Mouse (Mus musculus) spleen, adult 2 months (tissue): ENCODE measurements around the gene Slc9a3r2. TPM values are rescaled to one million over a fixed set of nuclear protein-coding genes. Genes with fewer than 3 reads are reported as not detected.
"Not testable (repeated sequence)": the region's sequence is repeated elsewhere in the genome, so short reads cannot be mapped to it uniquely, and the experiment has no call there.

Source experiments
- DNase-seq, 2 experiments: peaks; one replicate each; pipeline versions ENCODE4 v3.0.0 to v3.0.0-alpha.2; 2012 to 2021; ENCODE audit warnings: low spot score in 2 of 2, low read depth in 1 of 2
- H3K27ac ChIP-seq: fragments of 200-500 bp; 2 replicates; pipeline ENCODE4 v1.5.1; 2012; ENCODE audit warnings: low read length, inconsistent platforms; ENCODE audit not compliant: insufficient read depth
- H3K27me3 ChIP-seq: fragments of 200-500 bp; 2 replicates; pipeline ENCODE4 v1.6.1; 2012; ENCODE audit warnings: mild to moderate bottlenecking, moderate library complexity, low read length, inconsistent platforms; ENCODE audit not compliant: control insufficient read depth, insufficient read depth
- H3K36me3 ChIP-seq: fragments of 200-500 bp; 2 replicates; pipeline ENCODE4 v1.6.1; 2012; ENCODE audit warnings: mild to moderate bottlenecking, low read length, inconsistent platforms; ENCODE audit not compliant: control insufficient read depth, insufficient read depth
- H3K4me1 ChIP-seq: fragments of 200-500 bp; 2 replicates; pipeline ENCODE4 v1.6.1; 2011; ENCODE audit warnings: inconsistent platforms; ENCODE audit not compliant: control insufficient read depth, insufficient read depth, insufficient read length
- H3K4me3 ChIP-seq: fragments of 200-500 bp; 2 replicates; pipeline ENCODE4 v1.5.1; 2011; ENCODE audit warnings: mild to moderate bottlenecking, inconsistent platforms; ENCODE audit not compliant: insufficient read depth, insufficient read length; ENCODE audit errors: extremely low read depth
- CTCF ChIP-seq: fragments of 200-500 bp; IDR thresholded peaks from 2 replicates; pipeline ENCODE4 v1.5.1; 2011; ENCODE audit warnings: mild to moderate bottlenecking, inconsistent platforms; ENCODE audit not compliant: insufficient read depth, insufficient read length, insufficient replicate concordance; ENCODE audit errors: extremely low read depth
- POLR2A ChIP-seq: fragments of 200-500 bp; IDR thresholded peaks from 2 replicates; pipeline ENCODE4 v1.6.1; 2011; ENCODE audit warnings: low read depth, low read length, inconsistent platforms
- WGBS: fragments of 180-500 bp; shearing (Covaris S2); methylation state at CpG from one replicate; pipeline ENCODE4 v1.1.7; 2018; 5-methylcytosine and 5-hydroxymethylcytosine counted together
- polyA plus RNA-seq: library from polyadenylated mRNA; depleted of rRNA; stranded (reverse); fragments of >200 nt; gene quantifications from 2 replicates; pipeline ENCODE4 v1.2.3, GENCODE M21; 2012

Slc9a3r2 gene
- polyA plus RNA-seq, 1 experiment, result 62.2 TPM

GRCm38 (mm10) chr17:24667416-24667815 is 17.3 kb upstream of the Slc9a3r2 start:
- no peaks in the 10 kb centered on the region for H3K27me3 ChIP-seq
- H3K27ac ChIP-seq, result no peak overlapping the region
- peaks cover 12% of the 10 kb centered on the region; the same call in 1 of the 2 replicates for H3K4me1 ChIP-seq
- no peaks in the 10 kb centered on the region for H3K36me3 ChIP-seq
- no peak for TF ChIP-seq POLR2A
- peak; percentile 41; the same call in 1 of the 2 replicates for TF ChIP-seq CTCF
- H3K4me3 ChIP-seq, result no peak overlapping the region
- WGBS, result 17% methylated on average over 6 of the region's 6 CpGs
- peak; percentile 52 to 71 for DNase-seq

- 78% methylated on average over 7 of the region's 7 CpGs for WGBS
- peaks cover 10% of the 10 kb centered on the region; the same call in 1 of the 2 replicates for H3K4me1 ChIP-seq
- not testable (repeated sequence) for H3K4me3 ChIP-seq, H3K27ac ChIP-seq, H3K27me3 ChIP-seq, DNase-seq, H3K36me3 ChIP-seq
Measured at GRCm38 (mm10) chr17:24667011-24667410, 16.9 kb upstream of the Slc9a3r2 start.

DNA sequence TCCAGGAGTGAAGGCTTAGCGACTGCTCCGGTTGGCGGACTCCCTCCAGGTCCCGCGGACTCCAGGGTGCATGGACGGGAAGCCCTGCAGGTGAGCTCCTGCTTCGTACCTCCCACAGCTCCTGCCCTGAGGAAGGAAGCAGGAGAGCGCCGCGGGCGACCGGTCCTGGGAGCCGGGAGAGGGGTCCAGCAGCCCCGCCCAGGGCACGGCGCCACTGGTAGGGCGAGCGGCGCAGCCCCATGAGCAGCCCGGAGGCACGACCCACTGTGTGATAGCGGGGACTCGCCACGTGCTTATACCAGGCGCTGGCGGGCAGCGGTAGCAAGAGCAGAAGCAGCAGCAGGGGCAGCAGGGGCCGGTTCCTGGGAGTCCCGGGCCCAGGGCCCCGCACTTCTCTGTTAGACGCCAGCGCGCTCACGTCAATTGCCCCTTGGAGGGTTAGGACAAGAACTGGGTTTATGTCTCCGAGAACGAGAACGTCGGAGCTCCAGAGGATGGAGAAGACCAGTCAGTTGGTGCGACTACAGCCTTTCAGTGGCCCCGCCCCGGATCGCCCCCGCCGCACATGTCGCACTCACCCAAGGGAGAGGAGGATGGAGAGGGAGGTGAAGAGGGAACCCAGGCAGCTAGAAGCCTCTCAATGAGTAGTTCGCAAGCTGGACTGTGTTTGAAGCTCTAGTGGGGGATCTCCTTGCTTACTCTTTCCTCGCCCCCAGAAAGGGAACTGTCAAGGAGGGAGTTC is 8.1 kb upstream of the Slc9a3r2 start, which contains the start of gene Npw:
Gene Npw (minus strand): TSS at position 441 of the 742 bp plus-strand sequence.
- H3K36me3 ChIP-seq, result no peaks in the 10 kb centered on the region
- TF ChIP-seq POLR2A, result no peak
- TF ChIP-seq CTCF, result no peak
- 6% methylated on average over 47 of the region's 47 CpGs for WGBS
- H3K27ac ChIP-seq, result no peak within 1 kb of the TSS
- peak within 1 kb of the TSS; percentile 26; the same call in 1 of the 2 replicates for H3K4me3 ChIP-seq
- H3K4me1 ChIP-seq, result peaks cover 6% of the 10 kb centered on the region; the same call in 1 of the 2 replicates
- peaks cover 10% of the 10 kb centered on the region for H3K27me3 ChIP-seq
- DNase-seq, result no peak

- H3K4me3 ChIP-seq, result no peak overlapping the region
- DNase-seq, result no peak
- H3K4me1 ChIP-seq, result peaks cover 6% of the 10 kb centered on the region; the same call in 1 of the 2 replicates
- H3K27me3 ChIP-seq, result peaks cover 15% of the 10 kb centered on the region
- H3K36me3 ChIP-seq, result no peaks in the 10 kb centered on the region
- TF ChIP-seq POLR2A (no peak), CTCF (no peak)
- no peak overlapping the region for H3K27ac ChIP-seq
- 81% methylated on average over 4 of the region's 4 CpGs for WGBS
Measured at GRCm38 (mm10) chr17:24654969-24655368, 4.8 kb upstream of the Slc9a3r2 start.

DNA sequence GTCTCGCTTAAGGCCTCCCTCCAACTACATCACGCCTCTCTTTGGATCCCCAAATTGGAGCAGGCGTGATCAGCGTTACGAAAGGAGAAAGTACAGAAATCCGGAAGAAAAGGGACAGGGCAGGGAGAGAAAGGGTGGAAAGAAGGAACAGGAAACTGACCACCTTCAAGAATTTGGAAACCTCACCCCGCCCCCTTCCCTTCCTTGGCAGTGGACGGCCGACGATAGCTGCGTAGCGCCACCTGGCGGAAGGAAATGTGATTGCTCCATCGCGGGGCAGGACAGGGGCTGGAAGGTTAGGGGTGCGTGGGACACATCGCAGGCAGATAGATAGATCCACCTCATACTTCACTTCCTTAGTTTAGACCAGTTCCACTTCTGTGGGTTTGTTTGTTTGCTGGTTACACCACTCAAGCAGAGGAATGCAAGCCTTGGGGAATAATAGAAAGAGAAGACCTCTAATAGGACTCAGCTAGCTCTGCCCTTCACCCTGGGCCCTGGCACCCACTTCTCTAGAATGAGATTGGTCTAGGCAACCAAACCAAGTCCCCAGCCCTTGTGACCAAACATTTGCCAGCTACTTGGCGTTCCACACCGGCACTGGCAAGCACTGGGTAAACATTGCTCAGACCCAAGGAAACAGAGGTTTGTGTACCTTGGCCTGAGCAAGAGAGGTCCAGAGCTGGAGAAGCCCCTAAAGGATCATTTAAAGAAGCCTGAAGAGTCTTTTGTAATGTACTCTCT is 4.0 kb upstream of the Slc9a3r2 start:
- no peaks in the 10 kb centered on the region for H3K36me3 ChIP-seq
- H3K27me3 ChIP-seq, result peaks cover 18% of the 10 kb centered on the region
- 10% methylated on average over 19 of the region's 19 CpGs for WGBS
- no peak overlapping the region for H3K27ac ChIP-seq
- H3K4me3 ChIP-seq, result no peak overlapping the region
- TF ChIP-seq POLR2A, result no peak
- peak; percentile 97 for TF ChIP-seq CTCF
- H3K4me1 ChIP-seq, result peaks cover 10% of the 10 kb centered on the region
- DNase-seq, result peak; percentile 32 to 57

DNA sequence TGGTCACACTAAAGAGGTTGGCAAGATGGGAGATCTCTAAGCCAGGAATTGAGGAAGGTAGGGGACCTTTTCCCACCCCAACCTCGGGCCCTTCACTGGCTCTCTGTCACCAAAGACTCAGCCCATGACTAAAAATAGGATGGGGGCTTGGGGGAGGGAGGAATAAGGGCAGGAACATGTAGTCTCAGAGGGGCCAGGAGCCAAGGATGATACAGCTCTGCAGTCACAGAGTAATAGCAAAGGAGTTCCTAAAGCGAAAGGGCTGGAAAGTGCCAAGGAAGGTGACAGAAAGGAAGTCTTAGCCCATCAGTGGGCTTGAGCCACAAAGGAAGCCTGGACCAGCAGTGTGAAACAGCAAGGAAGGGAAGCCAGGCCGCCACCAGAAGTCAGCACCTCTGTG is 1.7 kb upstream of the Slc9a3r2 start:
- 53% methylated on average over 3 of the region's 3 CpGs for WGBS
- peaks cover 10% of the 10 kb centered on the region for H3K27me3 ChIP-seq

DNA sequence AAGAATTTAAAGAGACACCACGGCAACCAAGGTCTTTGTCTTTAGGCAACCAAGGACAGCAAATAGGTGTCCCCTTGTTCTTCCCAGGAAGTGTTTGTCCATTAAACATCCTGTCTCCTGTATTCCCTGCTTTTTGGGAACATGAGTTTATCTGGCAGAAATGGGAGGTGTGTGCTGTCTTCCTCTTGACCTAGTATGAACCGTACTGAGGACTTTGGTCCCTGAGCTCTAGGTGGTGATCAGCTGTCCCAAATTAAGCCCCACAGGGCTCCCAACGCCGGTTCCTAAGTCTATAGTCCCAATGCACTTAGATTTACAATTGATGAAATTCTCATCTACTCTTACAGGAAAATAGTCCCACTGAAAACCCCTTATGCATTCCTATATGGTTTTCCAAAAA is 639 bp upstream of the Slc9a3r2 start:
- Histone ChIP-seq H3K4me3 (no peak overlapping the region), H3K36me3 (no peaks in the 10 kb centered on the region), H3K27me3 (peaks cover 8% of the 10 kb centered on the region), H3K4me1 (peaks cover 4% of the 10 kb centered on the region), H3K27ac (0 out of 2 replicates have a peak overlapping the region, but pooled peaks have one; percentile 6)
- 88% methylated on average over 4 of the region's 4 CpGs for WGBS
- DNase-seq, result no peak
- no peak for TF ChIP-seq CTCF

More for the DNA sequence above, 1.7 kb upstream of the Slc9a3r2 start:
- no peak for TF ChIP-seq POLR2A
- no peak for TF ChIP-seq CTCF
- DNase-seq, result no peak
- Histone ChIP-seq H3K4me3 (no peak overlapping the region), H3K27ac (no peak overlapping the region), H3K36me3 (no peaks in the 10 kb centered on the region), H3K4me1 (peaks cover 4% of the 10 kb centered on the region)
